Mouse (Mus musculus): ENCODE results near the gene Ptk7. TPM values are rescaled to one million over a fixed set of nuclear protein-coding genes. Genes with fewer than 3 reads are reported as not detected.

Gene Ptk7
- polyA plus RNA-seq, 1 experiment from 2014 or later = 25.9 TPM

GRCm38 (mm10) chr17:46618394-46618768, 10.9 kb downstream of the Ptk7 start:
- peak overlapping the region; percentile 31 for H3K4me2 ChIP-seq (ENCODE audit: low read length)
- ATAC-seq = no peak
- H3K4me3 ChIP-seq (ENCODE audit: low read length) = no peak overlapping the region
- no peaks in the 10 kb centered on the region for H3K9me3 ChIP-seq (ENCODE audit: control insufficient read depth, low read length)
- 27% methylated on average over 6 of the region's 6 CpGs for WGBS
- H3K4me1 ChIP-seq (ENCODE audit: control insufficient read depth, insufficient read depth, low read depth, low read length) = peaks cover 32% of the 10 kb centered on the region
- H3K36me3 ChIP-seq (ENCODE audit: control insufficient read depth, insufficient read depth, low read length) = no peaks in the 10 kb centered on the region
- peak overlapping the region; percentile 56; the same call in 1 of the 2 replicates for H3K9ac ChIP-seq (ENCODE audit: low read depth, low read length)
- peak overlapping the region; percentile 12 for H3K27ac ChIP-seq (ENCODE audit: low read depth, low read length)
- no peaks in the 10 kb centered on the region for H3K27me3 ChIP-seq (replicated peaks; ENCODE audit: control insufficient read depth, insufficient read depth, low read length)

DNA sequence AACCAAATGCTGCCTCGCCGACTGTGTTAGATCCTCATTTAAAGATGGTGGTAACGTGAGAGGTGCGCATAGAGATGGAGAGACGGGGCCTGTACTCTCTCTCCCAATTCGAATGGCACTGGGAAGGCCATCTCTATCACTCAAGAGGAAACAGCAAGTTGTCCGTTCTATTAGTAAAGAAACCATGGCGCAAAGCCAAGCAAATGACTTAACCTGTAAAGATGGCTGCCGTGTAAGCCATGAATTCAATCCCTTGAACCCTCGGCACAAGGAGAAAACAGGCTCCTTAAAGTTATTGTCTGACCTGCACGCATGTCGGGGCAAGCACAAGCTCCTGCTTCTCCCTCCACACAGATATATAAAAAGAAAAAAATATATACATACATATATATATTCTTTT, 11.5 kb downstream of the Ptk7 start:
- peaks cover 35% of the 10 kb centered on the region for H3K4me1 ChIP-seq (ENCODE audit: control insufficient read depth, insufficient read depth, low read depth, low read length)
- H3K4me3 ChIP-seq (ENCODE audit: low read length) = no peak overlapping the region
- H3K9me3 ChIP-seq (ENCODE audit: control insufficient read depth, low read length) = no peaks in the 10 kb centered on the region
- 68% methylated on average over 12 of the region's 12 CpGs for WGBS
- H3K27ac ChIP-seq (ENCODE audit: low read depth, low read length) = no peak overlapping the region
- H3K27me3 ChIP-seq (replicated peaks; ENCODE audit: control insufficient read depth, insufficient read depth, low read length) = no peaks in the 10 kb centered on the region
- no peaks in the 10 kb centered on the region for H3K36me3 ChIP-seq (ENCODE audit: control insufficient read depth, insufficient read depth, low read length)
- H3K9ac ChIP-seq (ENCODE audit: low read depth, low read length) = no peak overlapping the region
- H3K4me2 ChIP-seq (ENCODE audit: low read length) = peak overlapping the region; percentile 31; the same call in 1 of the 2 replicates
- no peak for ATAC-seq

GRCm38 (mm10) chr17:46613229-46613628, 16.1 kb downstream of the Ptk7 start:
- no peaks in the 10 kb centered on the region for H3K36me3 ChIP-seq (ENCODE audit: control insufficient read depth, insufficient read depth, low read length)
- no peak overlapping the region for H3K4me2 ChIP-seq (ENCODE audit: low read length)
- H3K4me3 ChIP-seq (ENCODE audit: low read length) = no peak overlapping the region
- H3K4me1 ChIP-seq (ENCODE audit: control insufficient read depth, insufficient read depth, low read depth, low read length) = peaks cover 7% of the 10 kb centered on the region
- no peak overlapping the region for H3K9ac ChIP-seq (ENCODE audit: low read depth, low read length)
- ATAC-seq = no peak
- no peaks in the 10 kb centered on the region for H3K9me3 ChIP-seq (ENCODE audit: control insufficient read depth, low read length)
- no peak overlapping the region for H3K27ac ChIP-seq (ENCODE audit: low read depth, low read length)
- H3K27me3 ChIP-seq (replicated peaks; ENCODE audit: control insufficient read depth, insufficient read depth, low read length) = no peaks in the 10 kb centered on the region
- WGBS = 55% methylated on average over 3 of the region's 3 CpGs

GRCm38 (mm10) chr17:46612820-46613219, 16.5 kb downstream of the Ptk7 start:
- no peak overlapping the region for H3K4me2 ChIP-seq (ENCODE audit: low read length)
- H3K27me3 ChIP-seq (replicated peaks; ENCODE audit: control insufficient read depth, insufficient read depth, low read length) = no peaks in the 10 kb centered on the region
- 27% methylated on average over 4 of the region's 4 CpGs for WGBS
- H3K4me1 ChIP-seq (ENCODE audit: control insufficient read depth, insufficient read depth, low read depth, low read length) = peaks cover 3% of the 10 kb centered on the region; the same call in 1 of the 2 replicates
- H3K27ac ChIP-seq (ENCODE audit: low read depth, low read length) = no peak overlapping the region
- no peaks in the 10 kb centered on the region for H3K36me3 ChIP-seq (ENCODE audit: control insufficient read depth, insufficient read depth, low read length)
- H3K9ac ChIP-seq (ENCODE audit: low read depth, low read length) = no peak overlapping the region
- ATAC-seq = no peak
- no peak overlapping the region for H3K4me3 ChIP-seq (ENCODE audit: low read length)
- no peaks in the 10 kb centered on the region for H3K9me3 ChIP-seq (ENCODE audit: control insufficient read depth, low read length)

- Histone ChIP-seq H3K4me1 (ENCODE audit: control insufficient read depth, insufficient read depth, low read depth, low read length) (peaks cover 3% of the 10 kb centered on the region; the same call in 1 of the 2 replicates), H3K27ac (ENCODE audit: low read depth, low read length) (no peak overlapping the region), H3K4me2 (ENCODE audit: low read length) (no peak overlapping the region), H3K27me3 (replicated peaks; ENCODE audit: control insufficient read depth, insufficient read depth, low read length) (no peaks in the 10 kb centered on the region), H3K9me3 (ENCODE audit: control insufficient read depth, low read length) (no peaks in the 10 kb centered on the region), H3K36me3 (ENCODE audit: control insufficient read depth, insufficient read depth, low read length) (no peaks in the 10 kb centered on the region), H3K9ac (ENCODE audit: low read depth, low read length) (no peak overlapping the region), H3K4me3 (ENCODE audit: low read length) (no peak overlapping the region)
- 63% methylated on average over 2 of the region's 2 CpGs for WGBS
- no peak for ATAC-seq
Measured at GRCm38 (mm10) chr17:46612189-46612588, 17.1 kb downstream of the Ptk7 start.

- WGBS = 97% methylated on average over 6 of the region's 6 CpGs
- H3K4me3 ChIP-seq (ENCODE audit: low read length) = no peak overlapping the region
- ATAC-seq = no peak
- H3K4me2 ChIP-seq (ENCODE audit: low read length) = no peak overlapping the region
- no peak overlapping the region for H3K9ac ChIP-seq (ENCODE audit: low read depth, low read length)
- H3K4me1 ChIP-seq (ENCODE audit: control insufficient read depth, insufficient read depth, low read depth, low read length) = peaks cover 3% of the 10 kb centered on the region; the same call in 1 of the 2 replicates
- no peaks in the 10 kb centered on the region for H3K9me3 ChIP-seq (ENCODE audit: control insufficient read depth, low read length)
- no peak overlapping the region for H3K27ac ChIP-seq (ENCODE audit: low read depth, low read length)
- no peaks in the 10 kb centered on the region for H3K27me3 ChIP-seq (replicated peaks; ENCODE audit: control insufficient read depth, insufficient read depth, low read length)
- no peaks in the 10 kb centered on the region for H3K36me3 ChIP-seq (ENCODE audit: control insufficient read depth, insufficient read depth, low read length)
Measured at GRCm38 (mm10) chr17:46611316-46611715, 18.0 kb downstream of the Ptk7 start.

DNA sequence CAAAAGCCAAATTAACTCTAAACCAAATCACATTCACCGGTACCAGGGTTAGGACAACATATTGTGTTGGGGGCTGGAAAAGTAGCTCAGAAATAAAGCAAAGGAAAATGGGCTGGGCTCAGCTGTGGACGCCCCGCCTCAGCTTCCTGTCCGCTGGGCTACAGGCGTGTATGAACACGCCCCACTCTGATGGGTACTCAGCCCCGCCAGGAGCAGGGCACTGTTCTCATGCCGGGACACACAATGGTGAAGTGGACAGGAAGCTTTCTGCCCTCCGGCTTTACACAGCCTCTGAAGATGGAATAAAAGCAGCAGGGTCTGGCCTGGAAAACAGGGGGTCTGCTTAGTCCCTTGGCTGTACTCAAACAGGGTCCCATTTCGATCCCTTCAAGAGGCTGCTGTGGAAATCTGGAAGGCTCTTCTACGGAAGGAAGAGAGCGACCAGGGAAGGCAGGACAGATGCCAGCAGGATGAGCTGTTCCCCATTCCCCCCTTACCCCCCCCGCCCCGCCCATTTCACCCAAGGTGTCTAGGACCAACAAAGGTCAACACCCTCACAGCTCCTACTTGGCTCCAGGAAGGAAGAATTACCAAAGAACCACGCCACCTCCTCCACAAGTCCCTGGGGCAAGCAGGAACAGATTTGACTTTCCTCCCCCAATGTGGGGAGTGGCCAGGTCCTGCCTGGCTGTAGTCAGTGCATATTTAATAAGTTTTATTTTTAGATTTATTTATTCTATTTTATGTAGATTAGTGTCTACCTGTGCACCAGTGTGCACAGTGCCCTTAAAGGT, 19.4 kb downstream of the Ptk7 start:
- Histone ChIP-seq H3K9ac (ENCODE audit: low read depth, low read length) (no peak overlapping the region), H3K4me3 (ENCODE audit: low read length) (no peak overlapping the region), H3K9me3 (ENCODE audit: control insufficient read depth, low read length) (no peaks in the 10 kb centered on the region), H3K27me3 (replicated peaks; ENCODE audit: control insufficient read depth, insufficient read depth, low read length) (no peaks in the 10 kb centered on the region), H3K4me1 (ENCODE audit: control insufficient read depth, insufficient read depth, low read depth, low read length) (peaks cover 8% of the 10 kb centered on the region), H3K4me2 (ENCODE audit: low read length) (no peak overlapping the region), H3K36me3 (ENCODE audit: control insufficient read depth, insufficient read depth, low read length) (no peaks in the 10 kb centered on the region), H3K27ac (ENCODE audit: low read depth, low read length) (no peak overlapping the region)
- 64% methylated on average over 15 of the region's 15 CpGs for WGBS
- no peak for ATAC-seq

- ATAC-seq = no peak
- Histone ChIP-seq H3K27ac (ENCODE audit: low read depth, low read length) (no peak overlapping the region), H3K9ac (ENCODE audit: low read depth, low read length) (no peak overlapping the region)
Measured at GRCm38 (mm10) chr17:46605987-46606386, 23.3 kb downstream of the Ptk7 start.

DNA sequence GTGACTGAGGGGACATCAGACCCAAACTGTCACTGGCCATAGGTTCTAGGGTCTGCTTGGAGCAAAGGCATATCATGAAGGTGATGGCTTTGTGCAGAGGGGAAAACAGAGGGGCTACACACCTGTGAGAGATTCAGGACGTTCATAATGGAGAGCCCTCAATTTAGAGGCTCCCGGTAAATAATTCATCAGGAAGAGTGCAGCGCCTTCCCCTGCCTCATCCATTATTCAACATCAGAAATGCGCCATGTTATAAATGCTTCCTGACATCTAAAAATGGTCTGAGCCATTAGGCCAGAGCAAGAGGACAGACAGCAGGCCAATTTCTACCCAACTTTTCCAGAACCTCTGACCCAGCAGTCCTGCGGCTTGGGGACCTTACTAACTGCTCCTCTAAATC, 24.2 kb downstream of the Ptk7 start:
- H3K9me3 ChIP-seq (ENCODE audit: control insufficient read depth, low read length) = no peaks in the 10 kb centered on the region
- H3K4me1 ChIP-seq (ENCODE audit: control insufficient read depth, insufficient read depth, low read depth, low read length) = peaks cover 7% of the 10 kb centered on the region; the same call in 1 of the 2 replicates
- no peak overlapping the region for H3K4me3 ChIP-seq (ENCODE audit: low read length)
- no peak overlapping the region for H3K9ac ChIP-seq (ENCODE audit: low read depth, low read length)
- no peak for ATAC-seq
- no peak overlapping the region; the same call in 1 of the 2 replicates for H3K27ac ChIP-seq (ENCODE audit: low read depth, low read length)
- H3K36me3 ChIP-seq (ENCODE audit: control insufficient read depth, insufficient read depth, low read length) = no peaks in the 10 kb centered on the region
- 46% methylated on average over 5 of the region's 5 CpGs for WGBS
- no peaks in the 10 kb centered on the region for H3K27me3 ChIP-seq (replicated peaks; ENCODE audit: control insufficient read depth, insufficient read depth, low read length)
- H3K4me2 ChIP-seq (ENCODE audit: low read length) = no peak overlapping the region

More at GRCm38 (mm10) chr17:46605987-46606386, 23.3 kb downstream of the Ptk7 start:
- Histone ChIP-seq H3K36me3 (ENCODE audit: control insufficient read depth, insufficient read depth, low read length) (no peaks in the 10 kb centered on the region), H3K4me1 (ENCODE audit: control insufficient read depth, insufficient read depth, low read depth, low read length) (peaks cover 7% of the 10 kb centered on the region; the same call in 1 of the 2 replicates), H3K27me3 (replicated peaks; ENCODE audit: control insufficient read depth, insufficient read depth, low read length) (no peaks in the 10 kb centered on the region), H3K4me3 (ENCODE audit: low read length) (no peak overlapping the region), H3K9me3 (ENCODE audit: control insufficient read depth, low read length) (no peaks in the 10 kb centered on the region), H3K4me2 (ENCODE audit: low read length) (no peak overlapping the region)
- 76% methylated on average over 12 of the region's 12 CpGs for WGBS
